Mouse (Mus musculus) olfactory bulb, adult 2 months (tissue): ENCODE measurements at regions not wholly inside any gene's neighbourhood (a gene's known extent, or its start where the extent isn't known, plus 50 kb on each side); places are given as distances from the start of the nearest gene placed in this dataset.

Experiments
- CTCF ChIP-seq: fragments of 200-500 bp; IDR thresholded peaks from 2 replicates; pipeline ENCODE4 v1.5.1; 2012; ENCODE audit warnings: low read depth, mild to moderate bottlenecking, low read length, moderate library complexity; ENCODE audit not compliant: insufficient read depth
- POLR2A ChIP-seq: fragments of 200-500 bp; IDR thresholded peaks from 2 replicates; pipeline ENCODE4 v1.6.1; 2012; ENCODE audit warnings: mild to moderate bottlenecking, low read depth, low read length, moderate library complexity; ENCODE audit not compliant: insufficient read depth

GRCm38 (mm10) chr10:111913066-111913785, 59.2 kb upstream of the Krr1 start:
- no peak for TF ChIP-seq CTCF
- TF ChIP-seq POLR2A: no peak
